Mouse (Mus musculus) mesoderm, embryonic 11.5 days (tissue): Measurements from ENCODE around the gene Gm7942.
"Not testable (repeated sequence)": the region's sequence is repeated elsewhere in the genome, so short reads cannot be mapped to it uniquely, and the experiment has no call there.

Source experiments
- DNase-seq: peaks from one replicate; pipeline ENCODE4 v3.0.0-alpha.2; 2012; ENCODE audit warnings: low read depth, low spot score

The Gm7942 gene

GRCm38 (mm10) chr5:95106638-95107037 is at the start of gene Gm7942:
TSS of gene Gm7942 (plus strand) at chr5:95106938.
- not testable (repeated sequence) for DNase-seq
